Mouse (Mus musculus): ENCODE data around the gene Ubtfl1. TPM values are rescaled to one million over a fixed set of nuclear protein-coding genes. Genes with fewer than 3 reads are reported as not detected.
"Not testable (repeated sequence)": the region's sequence is repeated elsewhere in the genome, so short reads cannot be mapped to it uniquely, and the experiment has no call there.

The Ubtfl1 gene
- not detected in 2 replicates for polyA plus RNA-seq (2015; fragmentation: Nextera tagmentation; extraction: Ambion mirVana)

DNA sequence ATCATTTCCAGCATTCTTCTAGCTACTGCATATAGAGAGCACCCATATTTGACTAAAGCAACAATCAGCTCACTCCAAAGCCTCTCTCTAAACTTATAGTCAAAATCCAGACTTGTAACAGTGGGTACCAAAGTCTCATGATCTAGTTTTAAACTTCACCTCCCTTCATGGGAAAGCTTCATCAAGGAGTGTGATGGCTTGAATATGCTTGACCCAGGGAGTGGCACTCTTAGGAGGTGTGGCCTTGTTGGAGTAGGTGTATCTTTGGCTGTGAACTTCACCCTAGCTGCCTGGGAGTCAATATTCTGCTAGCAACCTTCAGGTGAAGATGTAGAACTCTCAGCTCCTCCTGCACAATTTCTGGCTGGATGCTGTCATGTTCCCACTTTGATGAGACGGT, at the start of gene Ubtfl1:
Gene Ubtfl1 (plus strand): TSS at position 301 of the 400 bp plus-strand sequence.
- Histone ChIP-seq H3K36me3 (ENCODE audit: control insufficient read depth, insufficient read depth, low read length) (no peaks in the 10 kb centered on the region), H3K27me3 (ENCODE audit: control insufficient read depth, insufficient read depth, low read length) (no peaks in the 10 kb centered on the region), H3K4me1 (ENCODE audit: control insufficient read depth, insufficient read depth, low read length) (no peaks in the 10 kb centered on the region), H3K4me3 (replicated peaks; ENCODE audit: low read length) (no peak within 1 kb of the TSS), H3K9ac (ENCODE audit: low read length) (no peak within 1 kb of the TSS), H3K4me2 (ENCODE audit: low read depth, low read length) (no peak within 1 kb of the TSS), H3K9me3 (replicated peaks; ENCODE audit: control insufficient read depth, low read length) (no peaks in the 10 kb centered on the region), H3K27ac (ENCODE audit: low read length) (no peak within 1 kb of the TSS)
- ATAC-seq (ENCODE audit: insufficient read depth, low FRiP score): no peak
- WGBS: 79% methylated on average over 1 of the region's 1 CpGs

DNA sequence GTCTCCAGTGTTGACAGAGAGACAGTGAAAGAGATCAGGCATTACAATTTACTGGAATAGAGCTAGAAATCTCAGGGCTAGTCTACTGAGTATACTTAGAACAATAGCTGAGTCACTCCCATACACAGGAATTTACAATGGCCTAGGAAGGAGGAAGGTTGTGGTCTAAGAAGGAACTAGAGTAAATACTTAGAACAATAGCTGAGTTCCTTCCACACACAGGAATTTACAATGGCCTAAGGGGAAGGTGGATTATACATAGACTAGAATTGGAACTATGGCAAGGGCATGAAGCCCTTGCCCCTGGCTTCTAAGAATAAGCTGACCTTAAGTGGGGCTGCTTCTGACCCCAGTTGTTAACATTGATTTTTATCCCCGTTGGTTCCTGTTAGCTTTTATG, 31.2 kb upstream of the Ubtfl1 start:
- WGBS: 66% methylated on average over 1 of the region's 1 CpGs
- not testable (repeated sequence) for ATAC-seq (ENCODE audit: insufficient read depth, low FRiP score)

DNA sequence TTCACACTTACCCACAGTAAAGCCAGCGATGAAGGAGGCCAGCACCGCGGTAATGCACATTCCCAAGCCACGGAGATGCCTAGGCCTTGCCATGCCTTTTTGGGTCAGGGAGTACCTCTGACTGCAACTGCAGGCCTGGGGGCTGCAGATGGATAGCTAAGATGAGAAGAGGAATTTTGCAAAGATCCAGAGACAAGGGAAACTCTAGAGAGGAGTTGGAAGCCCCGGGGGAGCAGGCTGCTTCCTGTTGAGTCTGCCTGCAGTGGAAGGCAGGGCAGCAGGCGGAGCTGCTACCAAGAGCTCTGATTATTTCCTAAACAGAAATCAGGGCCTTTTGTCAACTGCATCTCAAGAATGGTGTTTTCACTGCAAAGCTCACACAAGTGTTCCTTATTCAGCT, 18.4 kb upstream of the Ubtfl1 start:
- Histone ChIP-seq H3K27ac (ENCODE audit: low read length) (no peak overlapping the region), H3K36me3 (ENCODE audit: control insufficient read depth, insufficient read depth, low read length) (no peaks in the 10 kb centered on the region), H3K27me3 (ENCODE audit: control insufficient read depth, insufficient read depth, low read length) (no peaks in the 10 kb centered on the region), H3K9ac (ENCODE audit: low read length) (peak overlapping the region; percentile 58), H3K4me3 (replicated peaks; ENCODE audit: low read length) (peak overlapping the region; percentile 11; the same call in 1 of the 2 replicates), H3K4me2 (ENCODE audit: low read depth, low read length) (peak overlapping the region; percentile 36; the same call in 1 of the 2 replicates), H3K9me3 (replicated peaks; ENCODE audit: control insufficient read depth, low read length) (no peaks in the 10 kb centered on the region), H3K4me1 (ENCODE audit: control insufficient read depth, insufficient read depth, low read length) (no peaks in the 10 kb centered on the region)
- 17% methylated on average over 6 of the region's 6 CpGs for WGBS
- no peak for ATAC-seq (ENCODE audit: insufficient read depth, low FRiP score)

More for the DNA sequence above, 31.2 kb upstream of the Ubtfl1 start:
- H3K9ac ChIP-seq (ENCODE audit: low read length); H3K36me3 ChIP-seq (ENCODE audit: control insufficient read depth, insufficient read depth, low read length); H3K27ac ChIP-seq (ENCODE audit: low read length); H3K9me3 ChIP-seq (replicated peaks; ENCODE audit: control insufficient read depth, low read length); H3K4me3 ChIP-seq (replicated peaks; ENCODE audit: low read length); H3K4me2 ChIP-seq (ENCODE audit: low read depth, low read length); H3K27me3 ChIP-seq (ENCODE audit: control insufficient read depth, insufficient read depth, low read length); H3K4me1 ChIP-seq (ENCODE audit: control insufficient read depth, insufficient read depth, low read length): not testable (repeated sequence)

DNA sequence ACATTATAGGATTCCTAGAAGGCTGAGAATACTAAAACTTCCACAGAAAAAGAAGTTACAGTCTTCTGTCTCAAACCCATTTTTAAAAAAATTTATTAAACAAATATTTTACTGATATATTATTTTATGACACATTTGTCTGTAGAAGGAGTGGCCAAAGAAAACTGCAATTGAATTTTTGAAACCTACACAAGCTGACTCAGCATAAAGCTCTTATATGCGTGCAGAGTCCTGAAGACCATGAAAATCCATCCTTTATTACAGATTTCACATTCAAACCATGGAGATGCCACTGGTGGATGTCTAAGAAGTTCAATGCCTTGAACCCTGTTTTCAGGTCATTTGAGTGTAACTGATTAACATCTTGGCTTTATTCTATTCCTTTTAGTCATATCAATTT, 4.6 kb upstream of the Ubtfl1 start:
- Histone ChIP-seq H3K4me1 (ENCODE audit: control insufficient read depth, insufficient read depth, low read length) (no peaks in the 10 kb centered on the region), H3K4me2 (ENCODE audit: low read depth, low read length) (no peak overlapping the region), H3K27ac (ENCODE audit: low read length) (no peak overlapping the region), H3K4me3 (replicated peaks; ENCODE audit: low read length) (no peak overlapping the region), H3K9ac (ENCODE audit: low read length) (no peak overlapping the region), H3K36me3 (ENCODE audit: control insufficient read depth, insufficient read depth, low read length) (no peaks in the 10 kb centered on the region), H3K27me3 (ENCODE audit: control insufficient read depth, insufficient read depth, low read length) (no peaks in the 10 kb centered on the region), H3K9me3 (replicated peaks; ENCODE audit: control insufficient read depth, low read length) (no peaks in the 10 kb centered on the region)
- ATAC-seq (ENCODE audit: insufficient read depth, low FRiP score): no peak
- 77% methylated on average over 1 of the region's 1 CpGs for WGBS

DNA sequence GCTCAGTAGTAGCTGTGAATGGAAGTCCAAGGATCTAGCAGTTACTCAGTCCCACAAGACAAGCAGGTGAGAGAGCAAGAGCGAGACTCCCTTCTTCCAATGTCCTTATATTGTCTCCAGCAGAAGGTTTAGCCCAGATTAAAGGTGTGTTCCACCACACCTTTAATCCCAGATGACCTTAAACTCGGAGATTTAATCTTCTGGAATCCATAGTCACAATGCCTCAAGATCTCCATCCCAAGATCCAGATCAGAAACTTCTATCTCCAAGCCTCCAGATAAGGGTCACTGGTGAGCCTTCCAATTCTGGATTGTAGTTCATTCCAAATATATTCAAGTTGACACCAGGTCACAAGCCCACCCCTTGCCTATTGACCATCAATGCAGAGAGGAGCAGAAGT, 1.3 kb upstream of the Ubtfl1 start, which contains the start of gene Naalad2:
Gene Naalad2 (minus strand): TSS at position 101 of the 400 bp plus-strand sequence.
- 73% methylated on average over 2 of the region's 2 CpGs for WGBS
- not testable (repeated sequence) for H3K9me3 ChIP-seq (replicated peaks; ENCODE audit: control insufficient read depth, low read length); H3K4me3 ChIP-seq (replicated peaks; ENCODE audit: low read length); H3K4me2 ChIP-seq (ENCODE audit: low read depth, low read length); H3K27ac ChIP-seq (ENCODE audit: low read length); H3K9ac ChIP-seq (ENCODE audit: low read length); ATAC-seq (ENCODE audit: insufficient read depth, low FRiP score); H3K36me3 ChIP-seq (ENCODE audit: control insufficient read depth, insufficient read depth, low read length); H3K27me3 ChIP-seq (ENCODE audit: control insufficient read depth, insufficient read depth, low read length); H3K4me1 ChIP-seq (ENCODE audit: control insufficient read depth, insufficient read depth, low read length)

DNA sequence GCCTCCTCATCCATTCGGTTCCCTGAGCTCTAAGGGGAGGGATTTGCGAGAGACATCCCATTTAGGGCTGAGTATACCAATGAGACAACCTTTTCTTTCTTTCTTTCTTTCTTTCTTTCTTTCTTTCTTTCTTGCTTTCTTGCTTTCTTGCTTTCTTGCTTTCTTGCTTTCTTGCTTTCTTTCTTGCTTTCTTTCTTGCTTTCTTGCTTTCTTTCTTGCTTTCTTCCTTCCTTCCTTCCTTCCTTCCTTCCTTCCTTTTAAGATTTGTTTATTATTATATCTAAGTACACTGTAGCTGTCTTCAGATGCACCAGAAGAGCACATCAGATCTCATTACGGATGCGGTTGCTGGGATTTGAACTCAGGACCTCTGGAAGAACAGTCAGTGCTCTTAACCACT, 8.2 kb downstream of the Ubtfl1 start:
- H3K36me3 ChIP-seq (ENCODE audit: control insufficient read depth, insufficient read depth, low read length); H3K4me2 ChIP-seq (ENCODE audit: low read depth, low read length); H3K27ac ChIP-seq (ENCODE audit: low read length); H3K9me3 ChIP-seq (replicated peaks; ENCODE audit: control insufficient read depth, low read length); H3K9ac ChIP-seq (ENCODE audit: low read length); H3K27me3 ChIP-seq (ENCODE audit: control insufficient read depth, insufficient read depth, low read length); ATAC-seq (ENCODE audit: insufficient read depth, low FRiP score); H3K4me1 ChIP-seq (ENCODE audit: control insufficient read depth, insufficient read depth, low read length); H3K4me3 ChIP-seq (replicated peaks; ENCODE audit: low read length): not testable (repeated sequence)
- WGBS: 85% methylated on average over 4 of the region's 4 CpGs

DNA sequence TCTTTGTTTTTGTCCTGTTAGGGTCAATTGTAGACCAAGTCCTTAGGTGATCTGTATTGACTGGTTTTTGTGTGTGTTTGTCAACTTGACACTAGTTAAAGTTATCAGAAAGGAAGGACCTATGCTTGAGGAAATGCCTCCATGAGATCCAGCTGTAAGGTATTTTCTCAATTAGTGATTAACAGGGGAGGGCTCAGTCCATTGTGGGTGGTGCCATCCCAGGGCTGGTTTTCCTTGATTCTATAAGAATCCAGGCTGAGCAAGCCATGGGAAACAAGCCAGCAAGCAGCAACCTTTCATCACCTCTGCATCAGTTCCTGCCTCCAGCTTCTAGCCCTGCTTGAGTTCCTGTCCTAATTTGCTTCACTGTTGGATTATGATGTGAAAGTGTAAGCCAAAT, 26.1 kb downstream of the Ubtfl1 start, which contains the start of gene Mbd3l2:
Gene Mbd3l2 (plus strand): TSS at position 301 of the 400 bp plus-strand sequence.
- Histone ChIP-seq H3K4me3 (replicated peaks; ENCODE audit: low read length) (no peak within 1 kb of the TSS), H3K4me2 (ENCODE audit: low read depth, low read length) (no peak within 1 kb of the TSS), H3K27ac (ENCODE audit: low read length) (no peak within 1 kb of the TSS), H3K4me1 (ENCODE audit: control insufficient read depth, insufficient read depth, low read length) (no peaks in the 10 kb centered on the region), H3K27me3 (ENCODE audit: control insufficient read depth, insufficient read depth, low read length) (no peaks in the 10 kb centered on the region), H3K9me3 (replicated peaks; ENCODE audit: control insufficient read depth, low read length) (no peaks in the 10 kb centered on the region), H3K9ac (ENCODE audit: low read length) (no peak within 1 kb of the TSS), H3K36me3 (ENCODE audit: control insufficient read depth, insufficient read depth, low read length) (no peaks in the 10 kb centered on the region)
- no peak for ATAC-seq (ENCODE audit: insufficient read depth, low FRiP score)

DNA sequence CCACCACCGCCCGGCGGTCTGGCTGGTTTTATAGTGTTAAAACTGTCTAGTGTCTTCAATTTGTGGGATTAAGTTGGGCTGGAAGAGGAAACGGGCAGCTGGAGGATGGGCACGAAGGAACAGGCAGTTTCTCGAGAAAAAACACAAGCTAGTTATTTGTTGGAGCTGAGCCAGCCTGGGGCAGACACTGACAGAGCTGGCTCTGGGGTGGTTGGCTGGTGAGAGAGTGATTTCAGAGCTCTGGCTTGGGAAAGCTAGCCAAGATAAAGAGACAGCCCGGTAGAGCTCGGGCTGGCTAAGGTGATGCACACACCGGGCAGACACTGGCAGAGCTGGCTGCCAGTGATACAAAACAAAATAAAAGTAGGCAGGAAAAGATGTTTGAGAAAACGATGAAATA, 27.5 kb downstream of the Ubtfl1 start:
- Histone ChIP-seq H3K4me2 (ENCODE audit: low read depth, low read length) (no peak overlapping the region), H3K9ac (ENCODE audit: low read length) (no peak overlapping the region), H3K4me3 (replicated peaks; ENCODE audit: low read length) (no peak overlapping the region), H3K27ac (ENCODE audit: low read length) (no peak overlapping the region), H3K9me3 (replicated peaks; ENCODE audit: control insufficient read depth, low read length) (no peaks in the 10 kb centered on the region), H3K27me3 (ENCODE audit: control insufficient read depth, insufficient read depth, low read length) (no peaks in the 10 kb centered on the region), H3K36me3 (ENCODE audit: control insufficient read depth, insufficient read depth, low read length) (no peaks in the 10 kb centered on the region), H3K4me1 (ENCODE audit: control insufficient read depth, insufficient read depth, low read length) (no peaks in the 10 kb centered on the region)
- 69% methylated on average over 10 of the region's 10 CpGs for WGBS
- ATAC-seq (ENCODE audit: insufficient read depth, low FRiP score): no peak

DNA sequence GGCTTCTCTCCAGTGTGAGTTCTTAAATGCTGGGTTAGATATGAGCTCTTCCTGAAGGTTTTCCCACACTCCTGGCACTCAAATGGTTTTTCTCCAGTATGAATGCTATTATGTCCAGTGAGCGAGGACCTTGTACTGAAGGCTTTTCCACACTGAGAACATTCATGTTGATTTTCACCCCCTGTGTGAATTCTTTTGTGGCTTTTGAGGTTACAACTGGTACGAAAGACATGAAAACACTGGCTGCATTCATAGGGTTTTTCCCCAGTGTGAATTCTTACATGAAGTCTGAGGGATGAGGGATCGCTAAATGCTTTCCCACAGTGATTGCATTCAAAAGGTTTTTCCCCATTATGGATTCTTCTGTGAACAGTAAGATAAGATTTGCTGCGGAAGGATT, 52.3 kb downstream of the Ubtfl1 start:
- peaks cover 6% of the 10 kb centered on the region; the same call in 1 of the 2 replicates for H3K9me3 ChIP-seq (replicated peaks; ENCODE audit: control insufficient read depth, low read length)
- no peak overlapping the region for H3K9ac ChIP-seq (ENCODE audit: low read length)
- H3K27ac ChIP-seq (ENCODE audit: low read length): no peak overlapping the region
- 92% methylated on average over 4 of the region's 4 CpGs for WGBS
- H3K36me3 ChIP-seq (ENCODE audit: control insufficient read depth, insufficient read depth, low read length): peaks cover 20% of the 10 kb centered on the region
- H3K4me2 ChIP-seq (ENCODE audit: low read depth, low read length): no peak overlapping the region
- ATAC-seq (ENCODE audit: insufficient read depth, low FRiP score): no peak
- H3K4me1 ChIP-seq (ENCODE audit: control insufficient read depth, insufficient read depth, low read length): no peaks in the 10 kb centered on the region
- no peak overlapping the region for H3K4me3 ChIP-seq (replicated peaks; ENCODE audit: low read length)
- no peaks in the 10 kb centered on the region for H3K27me3 ChIP-seq (ENCODE audit: control insufficient read depth, insufficient read depth, low read length)

Data from stomach, embryonic 16.5 days (tissue).